Mouse (Mus musculus): Measurements from ENCODE around the gene Lcn12. TPM values are rescaled to one million over a fixed set of nuclear protein-coding genes. Genes with fewer than 3 reads are reported as not detected.

The Lcn12 gene
- polyA plus RNA-seq, 1 experiment from 2014 or later = not detected

GRCm38 (mm10) chr2:25465256-25465655 is 28.5 kb downstream of the Lcn12 start:
- Histone ChIP-seq H3K9me3 (no peaks in the 10 kb centered on the region), H3K36me3 (replicated peaks) (no peaks in the 10 kb centered on the region), H3K27me3 (ENCODE audit: poor library complexity, severe bottlenecking) (no peaks in the 10 kb centered on the region; the same call in 1 of the 2 replicates), H3K4me3 (no peak overlapping the region), H3K27ac (peak overlapping the region; percentile 56), H3K4me1 (peaks cover 42% of the 10 kb centered on the region)
- 94% methylated on average over 2 of the region's 2 CpGs for WGBS
- DNase-seq (ENCODE audit: extremely low spot score, low spot score) = no peak

- no peak for DNase-seq (ENCODE audit: extremely low spot score, low spot score)
- no peak overlapping the region for H3K27ac ChIP-seq
- H3K27me3 ChIP-seq (ENCODE audit: poor library complexity, severe bottlenecking) = no peaks in the 10 kb centered on the region
- H3K36me3 ChIP-seq (replicated peaks) = peaks cover 6% of the 10 kb centered on the region
- H3K4me1 ChIP-seq = peaks cover 58% of the 10 kb centered on the region
- H3K4me3 ChIP-seq = no peak overlapping the region
- no peaks in the 10 kb centered on the region for H3K9me3 ChIP-seq
- 84% methylated on average over 3 of the region's 3 CpGs for WGBS
Measured at GRCm38 (mm10) chr2:25463630-25464029, 30.1 kb downstream of the Lcn12 start.

- H3K36me3 ChIP-seq (replicated peaks) = peaks cover 6% of the 10 kb centered on the region
- H3K9me3 ChIP-seq = no peaks in the 10 kb centered on the region
- H3K27ac ChIP-seq = peak overlapping the region; percentile 91
- WGBS = 28% methylated on average over 3 of the region's 3 CpGs
- no peaks in the 10 kb centered on the region for H3K27me3 ChIP-seq (ENCODE audit: poor library complexity, severe bottlenecking)
- peak overlapping the region; percentile 83 for H3K4me3 ChIP-seq
- DNase-seq (ENCODE audit: extremely low spot score, low spot score) = no peak
- peaks cover 40% of the 10 kb centered on the region for H3K4me1 ChIP-seq
Measured at GRCm38 (mm10) chr2:25461407-25461806, 32.3 kb downstream of the Lcn12 start.

GRCm38 (mm10) chr2:25460551-25461309 is 33.0 kb downstream of the Lcn12 start, which contains the start of gene Paxx:
Gene Paxx, minus strand, starts transcription at chr2:25461094.
- peaks cover 34% of the 10 kb centered on the region for H3K4me1 ChIP-seq
- peaks cover 6% of the 10 kb centered on the region for H3K36me3 ChIP-seq (replicated peaks)
- peak within 1 kb of the TSS; percentile 83 for H3K4me3 ChIP-seq
- H3K27me3 ChIP-seq (ENCODE audit: poor library complexity, severe bottlenecking) = no peaks in the 10 kb centered on the region
- no peaks in the 10 kb centered on the region for H3K9me3 ChIP-seq
- peak; percentile 88 for DNase-seq (ENCODE audit: extremely low spot score, low spot score)
- H3K27ac ChIP-seq = peak within 1 kb of the TSS; percentile 91
- WGBS = under 1% methylated on average over 48 of the region's 48 CpGs

GRCm38 (mm10) chr2:25460135-25460534 is 33.6 kb downstream of the Lcn12 start:
- Histone ChIP-seq H3K36me3 (replicated peaks) (peaks cover 6% of the 10 kb centered on the region), H3K4me3 (peak overlapping the region; percentile 83), H3K4me1 (peaks cover 28% of the 10 kb centered on the region), H3K27me3 (ENCODE audit: poor library complexity, severe bottlenecking) (no peaks in the 10 kb centered on the region), H3K9me3 (no peaks in the 10 kb centered on the region), H3K27ac (peak overlapping the region; percentile 91)
- 32% methylated on average over 5 of the region's 5 CpGs for WGBS
- DNase-seq (ENCODE audit: extremely low spot score, low spot score) = no peak

GRCm38 (mm10) chr2:25458911-25459310 is 34.8 kb downstream of the Lcn12 start:
- peaks cover 27% of the 10 kb centered on the region for H3K4me1 ChIP-seq
- peaks cover 6% of the 10 kb centered on the region for H3K36me3 ChIP-seq (replicated peaks)
- whole genome bisulfite sequencing = 81% methylated on average over 5 of the region's 5 CpGs
- no peak overlapping the region for H3K4me3 ChIP-seq
- no peak overlapping the region for H3K27ac ChIP-seq
- no peaks in the 10 kb centered on the region for H3K9me3 ChIP-seq
- DNase-seq (ENCODE audit: extremely low spot score, low spot score) = no peak
- no peaks in the 10 kb centered on the region for H3K27me3 ChIP-seq (ENCODE audit: poor library complexity, severe bottlenecking)

- DNase-seq (ENCODE audit: extremely low spot score, low spot score) = no peak
- Histone ChIP-seq H3K9me3 (no peaks in the 10 kb centered on the region), H3K4me3 (no peak overlapping the region), H3K36me3 (replicated peaks) (peaks cover 6% of the 10 kb centered on the region), H3K27ac (no peak overlapping the region), H3K27me3 (ENCODE audit: poor library complexity, severe bottlenecking) (no peaks in the 10 kb centered on the region), H3K4me1 (peaks cover 27% of the 10 kb centered on the region)
- 86% methylated on average over 9 of the region's 9 CpGs for whole genome bisulfite sequencing
Measured at GRCm38 (mm10) chr2:25457022-25457896, 36.5 kb downstream of the Lcn12 start.

- Histone ChIP-seq H3K4me1 (peaks cover 24% of the 10 kb centered on the region), H3K27ac (no peak within 1 kb of the TSS), H3K4me3 (no peak within 1 kb of the TSS), H3K9me3 (no peaks in the 10 kb centered on the region), H3K36me3 (replicated peaks) (peaks cover 6% of the 10 kb centered on the region), H3K27me3 (ENCODE audit: poor library complexity, severe bottlenecking) (no peaks in the 10 kb centered on the region)
- DNase-seq (ENCODE audit: extremely low spot score, low spot score) = no peak
- 74% methylated on average over 14 of the region's 14 CpGs for WGBS
Measured at GRCm38 (mm10) chr2:25456205-25456953, 37.3 kb downstream of the Lcn12 start, which contains the start of gene Clic3. Gene Clic3, plus strand, starts transcription at chr2:25456838.

GRCm38 (mm10) chr2:25452951-25453350 is 40.8 kb downstream of the Lcn12 start:
- no peak for DNase-seq (ENCODE audit: extremely low spot score, low spot score)
- no peak overlapping the region for H3K27ac ChIP-seq
- peaks cover 3% of the 10 kb centered on the region; the same call in 1 of the 2 replicates for H3K36me3 ChIP-seq (replicated peaks)
- no peaks in the 10 kb centered on the region for H3K4me1 ChIP-seq
- no peak overlapping the region for H3K4me3 ChIP-seq
- 60% methylated on average over 1 of the region's 1 CpGs for WGBS
- no peaks in the 10 kb centered on the region for H3K9me3 ChIP-seq
- no peaks in the 10 kb centered on the region for H3K27me3 ChIP-seq (ENCODE audit: poor library complexity, severe bottlenecking)

GRCm38 (mm10) chr2:25450853-25451647 is 42.7 kb downstream of the Lcn12 start:
- DNase-seq (ENCODE audit: extremely low spot score, low spot score) = no peak
- Histone ChIP-seq H3K36me3 (replicated peaks) (peaks cover 22% of the 10 kb centered on the region), H3K9me3 (no peaks in the 10 kb centered on the region), H3K4me1 (no peaks in the 10 kb centered on the region), H3K4me3 (no peak overlapping the region), H3K27me3 (ENCODE audit: poor library complexity, severe bottlenecking) (no peaks in the 10 kb centered on the region), H3K27ac (no peak overlapping the region)
- WGBS = 84% methylated on average over 8 of the region's 8 CpGs

GRCm38 (mm10) chr2:25442682-25443081 is 51.0 kb downstream of the Lcn12 start:
- DNase-seq (ENCODE audit: extremely low spot score, low spot score) = no peak
- no peaks in the 10 kb centered on the region for H3K4me1 ChIP-seq
- peaks cover 96% of the 10 kb centered on the region for H3K36me3 ChIP-seq (replicated peaks)
- H3K27me3 ChIP-seq (ENCODE audit: poor library complexity, severe bottlenecking) = no peaks in the 10 kb centered on the region
- no peak overlapping the region for H3K27ac ChIP-seq
- 91% methylated on average over 14 of the region's 14 CpGs for WGBS
- no peak overlapping the region for H3K4me3 ChIP-seq
- H3K9me3 ChIP-seq = no peaks in the 10 kb centered on the region

GRCm38 (mm10) chr2:25441067-25441466 is 52.6 kb downstream of the Lcn12 start:
- peaks cover 95% of the 10 kb centered on the region for H3K36me3 ChIP-seq (replicated peaks)
- H3K4me1 ChIP-seq = no peaks in the 10 kb centered on the region
- DNase-seq (ENCODE audit: extremely low spot score, low spot score) = no peak
- WGBS = 87% methylated on average over 20 of the region's 20 CpGs
- H3K27me3 ChIP-seq (ENCODE audit: poor library complexity, severe bottlenecking) = no peaks in the 10 kb centered on the region
- H3K27ac ChIP-seq = no peak overlapping the region
- no peaks in the 10 kb centered on the region for H3K9me3 ChIP-seq
- H3K4me3 ChIP-seq = no peak overlapping the region

All from forebrain, embryonic 10.5 days (tissue).